Mouse (Mus musculus): ENCODE data around the gene Prep. TPM values are rescaled to one million over a fixed set of nuclear protein-coding genes. Genes with fewer than 3 reads are reported as not detected.

Prep gene
- total RNA-seq, 4 experiments from 2014 or later, result 6.1 to 6.6 (median 6.2) TPM

DNA sequence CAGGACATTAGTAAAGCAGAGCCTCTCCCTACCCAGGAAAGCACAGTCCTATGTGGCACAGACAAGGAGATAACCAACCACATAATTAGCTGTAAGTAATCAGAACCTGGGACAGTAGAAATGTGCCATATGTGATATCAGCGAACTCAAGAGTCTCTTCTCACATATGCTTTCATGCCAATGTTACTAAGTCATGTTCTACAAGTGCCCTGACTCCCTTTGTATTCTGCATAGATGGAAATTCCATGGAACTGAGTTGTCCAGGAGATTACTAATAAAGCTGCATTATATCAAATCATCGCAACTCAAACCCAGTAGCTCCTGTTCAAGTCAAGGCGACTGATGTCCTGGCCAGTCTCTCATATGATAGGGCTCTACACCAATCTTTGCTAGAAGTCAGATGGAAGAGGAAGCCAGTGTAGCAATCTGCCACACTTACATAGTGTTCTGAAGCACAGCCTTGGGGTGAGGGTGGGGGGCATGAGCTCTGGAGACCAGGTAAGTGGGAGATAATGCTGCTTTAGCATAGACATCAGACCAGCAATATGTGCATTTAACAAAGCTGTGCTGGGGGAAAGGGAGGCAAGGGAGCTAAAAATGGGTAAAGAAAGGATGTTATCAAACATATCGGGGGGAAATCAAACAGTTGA, 113.8 kb downstream of the Prep start:
- no peak for DNase-seq (ENCODE audit: low spot score in 2 of 2)

DNA sequence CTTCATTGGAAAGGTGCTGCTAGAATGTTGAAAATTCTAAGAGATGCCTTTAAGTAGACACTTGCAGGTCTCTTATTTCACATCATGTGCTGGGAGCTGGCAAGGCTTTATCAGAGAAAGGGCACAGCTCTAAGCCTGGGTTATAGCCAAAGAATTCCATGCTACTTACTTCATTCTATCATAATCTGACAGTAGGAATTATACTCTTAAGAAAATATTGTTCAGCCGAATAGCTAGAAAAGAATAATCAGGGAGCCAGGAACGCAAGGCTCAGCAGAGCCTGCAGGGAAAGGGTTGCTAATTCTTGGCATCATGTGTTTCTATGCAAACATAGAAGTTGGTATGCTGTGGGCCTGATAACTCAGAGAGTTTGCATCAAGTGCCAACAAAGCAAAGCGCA, 114.3 kb downstream of the Prep start:
- DNase-seq (ENCODE audit: low spot score in 2 of 2), result no peak

DNA sequence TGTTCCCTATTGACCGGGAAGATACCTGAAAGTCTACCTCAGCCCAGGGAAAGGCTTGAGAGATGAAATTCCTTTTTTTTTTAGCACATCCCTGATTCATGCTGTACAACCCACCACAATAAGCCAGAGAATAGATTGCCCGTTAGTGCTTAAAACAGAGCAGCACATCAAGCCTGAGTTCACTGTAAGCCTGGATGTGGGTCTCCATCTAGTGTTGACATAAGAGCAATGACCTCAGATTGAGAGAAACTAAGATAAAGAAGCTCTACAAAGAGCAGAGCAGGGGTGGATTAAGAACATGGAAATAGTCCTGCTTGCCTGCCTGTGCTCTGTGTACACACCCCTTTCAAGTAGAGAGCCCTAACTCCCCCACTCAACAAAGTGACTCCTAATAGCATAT, 118.5 kb downstream of the Prep start:
- no peak for DNase-seq (ENCODE audit: low spot score in 2 of 2)

DNA sequence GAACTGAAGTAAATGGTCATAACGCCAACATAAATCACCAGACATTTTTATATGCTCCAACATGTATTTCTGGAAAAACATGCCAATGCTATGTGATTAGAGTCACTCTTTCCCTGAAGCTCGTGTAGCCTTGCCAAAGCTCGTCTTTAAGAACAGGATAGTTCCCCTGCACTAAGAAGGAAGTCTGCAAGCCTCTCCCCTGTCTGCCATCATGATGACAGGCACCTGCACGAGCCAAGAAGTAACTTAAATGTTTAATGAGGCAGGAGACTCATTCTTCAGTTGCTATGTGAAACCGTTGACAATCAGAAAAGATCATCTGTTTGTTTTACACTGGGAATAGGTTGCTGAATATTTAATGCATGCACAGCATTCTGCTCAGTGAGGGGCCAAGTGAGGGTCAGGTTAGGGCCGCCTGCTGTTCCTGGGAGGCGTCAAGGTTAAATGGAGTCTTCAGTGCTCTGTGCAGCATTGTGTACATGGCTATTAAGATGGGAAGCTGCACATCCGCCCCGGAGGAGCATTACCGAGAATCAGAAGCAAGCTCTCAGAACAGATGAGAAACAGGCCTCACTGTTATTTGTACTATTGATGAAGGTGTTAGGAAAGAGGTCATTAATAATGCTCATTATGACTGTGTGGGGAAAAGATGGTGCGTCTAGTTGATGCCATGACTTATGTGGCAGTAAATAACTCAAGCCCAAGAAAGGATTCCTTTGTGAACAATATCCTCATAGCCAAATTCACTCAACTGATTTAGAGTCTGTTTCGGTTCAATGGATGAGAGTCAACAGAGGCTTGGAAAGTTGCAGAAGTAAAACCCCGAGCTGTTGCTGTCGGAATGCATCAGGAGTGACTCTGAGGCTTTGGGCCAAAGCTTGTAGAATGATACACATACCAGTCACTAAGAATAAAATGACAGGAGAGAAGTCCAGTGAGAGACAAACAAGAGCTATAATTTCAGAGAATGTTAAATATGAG, 126.6 kb downstream of the Prep start:
- DNase-seq (ENCODE audit: low spot score in 2 of 2), result no peak

DNA sequence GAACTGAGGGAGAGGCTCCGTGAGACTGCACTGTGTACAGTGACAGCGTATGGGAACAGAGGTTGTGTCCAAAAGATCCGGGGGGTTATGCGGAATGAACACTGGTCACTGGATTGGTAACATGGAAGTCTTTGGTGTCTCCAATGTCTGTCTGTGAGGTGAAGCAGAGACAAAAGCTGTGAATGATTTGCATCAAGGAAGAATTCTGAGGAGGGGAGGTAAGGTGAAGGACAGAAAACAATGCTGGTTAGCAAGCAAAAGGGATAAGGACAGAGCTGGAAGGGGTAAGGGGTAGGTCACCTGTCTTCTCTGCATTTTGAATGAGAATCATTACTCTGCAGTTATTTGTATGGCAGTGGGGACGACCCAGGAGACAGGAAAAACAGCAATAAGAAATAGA, 127.5 kb downstream of the Prep start:
- DNase-seq (ENCODE audit: low spot score in 2 of 2), result no peak

DNA sequence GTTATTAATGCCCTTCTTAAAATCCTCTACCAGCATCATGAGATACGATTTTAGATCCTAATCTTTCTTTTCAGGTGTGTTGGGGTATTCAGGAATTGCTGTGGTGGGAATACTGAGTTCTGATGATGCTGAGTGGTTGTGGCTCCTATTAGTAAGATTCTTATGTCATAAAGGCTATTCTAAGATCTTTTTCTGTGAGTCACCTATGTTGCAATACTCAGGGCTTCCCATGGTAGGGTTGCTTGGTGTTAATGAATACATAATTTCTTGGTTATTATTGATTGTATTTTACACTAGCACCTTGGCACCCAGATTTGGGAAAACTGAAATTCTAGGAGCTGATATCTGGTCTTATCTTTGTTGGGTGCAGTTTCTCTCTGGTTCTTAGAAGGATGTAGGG, 137.6 kb downstream of the Prep start:
- no peak for DNase-seq (ENCODE audit: low spot score in 2 of 2)

DNA sequence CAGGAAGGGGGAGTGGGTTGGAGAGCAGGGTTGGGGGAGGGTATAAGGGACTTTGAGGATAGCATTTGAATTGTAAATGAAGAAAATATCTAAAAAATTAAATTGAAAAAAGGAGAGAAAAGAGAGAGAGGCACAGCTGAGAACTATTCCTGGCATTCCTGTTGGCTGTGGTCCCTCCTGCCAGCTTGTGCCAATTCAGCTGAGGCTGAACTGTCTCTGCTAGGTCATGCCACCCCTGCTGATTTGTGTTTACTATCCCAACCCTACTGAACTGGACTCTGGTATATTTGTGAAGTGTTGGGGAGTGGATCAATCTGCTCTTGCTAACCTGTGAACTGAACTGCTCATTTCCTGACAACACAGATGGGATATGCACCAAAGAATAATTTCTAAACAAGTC, 143.2 kb downstream of the Prep start:
- DNase-seq (ENCODE audit: low spot score in 2 of 2), result peak in 1 of 2 experiments; percentile 7

DNA sequence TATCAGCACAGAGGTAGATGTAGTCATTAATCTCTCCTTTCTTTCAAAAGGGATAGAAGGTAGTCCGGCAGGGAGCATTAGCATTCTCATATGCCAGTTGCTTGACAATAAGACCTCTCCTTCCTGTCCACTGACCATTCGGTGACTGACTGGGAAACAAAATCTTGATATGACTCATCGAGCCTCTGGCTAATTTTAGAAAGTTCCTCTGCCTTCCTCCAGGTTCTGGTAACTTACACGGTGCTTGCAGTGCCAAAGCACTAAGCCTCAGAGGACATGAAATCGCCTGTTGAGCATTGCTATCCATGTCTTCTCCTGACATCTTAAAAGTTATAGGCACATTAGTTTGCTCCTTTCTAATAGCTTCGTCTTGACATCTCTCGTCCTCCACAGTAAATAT, 149.7 kb downstream of the Prep start:
- peak; percentile 9 to 28 for DNase-seq (ENCODE audit: low spot score in 2 of 2)

Small RNAs within 50 kb of the gene (microRNA-seq; reads per million reads assigned to microRNA genes)
- not detected for gene Gm23766

Other genes with a start within 250 kb of the Prep start
- gene Popdc3, start 110.9 kb downstream of the Prep start, total RNA-seq (2022), result 10 to 100 TPM; 53.4 to 71.3 (median 60.7) TPM

Data from gastrocnemius, adult 8-10 months (tissue).